Mouse (Mus musculus): ENCODE measurements around the gene Olfr1002.

DNA sequence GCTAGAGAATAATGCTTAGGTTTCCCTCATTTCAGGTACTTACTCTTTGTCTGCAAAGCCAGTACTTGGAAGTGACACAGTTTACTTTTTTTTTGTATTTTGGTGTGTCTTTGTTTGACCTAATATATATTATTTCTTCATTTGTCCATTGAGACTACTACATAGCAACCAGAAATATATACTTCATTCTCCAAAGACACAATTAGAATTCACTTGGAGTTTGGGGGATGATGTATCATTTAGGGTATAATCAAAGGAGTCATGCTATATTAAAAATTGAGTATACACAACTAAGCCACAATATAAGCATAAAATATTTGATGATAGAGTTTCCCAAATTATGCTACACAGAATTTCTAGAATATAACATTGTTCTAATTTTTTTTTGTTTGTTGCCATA lies 28.2 kb upstream of the Olfr1002 start, which contains the start of gene Olfr1006:
- TF ChIP-seq CTCF (IDR thresholded peaks at IDR 0.05), result no peak
- no peak for TF ChIP-seq EP300 (IDR thresholded peaks at IDR 0.05; ENCODE audit: insufficient read depth, low read depth, low read length)
- no peak for TF ChIP-seq POLR2A (IDR thresholded peaks at IDR 0.05; ENCODE audit: insufficient read depth, low read depth, low read length)
